Mouse (Mus musculus) G1E (cell line): ENCODE data around the gene Dapp1. TPM values are rescaled to one million over a fixed set of nuclear protein-coding genes. Genes with fewer than 3 reads are reported as not detected.
A peak's percentile ranks its signal among the peaks of the same experiment; 100 is the strongest.

ENCODE experiments used
- ATAC-seq: 2 replicates; pipeline ENCODE4 v1.8.0; 2016; ENCODE audit warnings: mild to moderate bottlenecking; ENCODE audit not compliant: insufficient number of reproducible peaks, poor library complexity, low FRiP score, severe bottlenecking; ENCODE audit errors: extremely low read depth
- DNase-seq: peaks from one replicate; pipeline ENCODE4 v3.0.0; 2012; ENCODE audit warnings: low spot score
- H3K27me3 ChIP-seq: 2 replicates; pipeline ENCODE4 v1.6.1; 2012; ENCODE audit warnings: mild to moderate bottlenecking, low read length, inconsistent platforms; ENCODE audit not compliant: insufficient read depth
- H3K36me3 ChIP-seq: replicated peaks from 2 replicates; pipeline ENCODE3; 2012; ENCODE audit warnings: mild to moderate bottlenecking, inconsistent platforms
- H3K4me1 ChIP-seq: 2 replicates; pipeline ENCODE4 v1.6.1; 2012; ENCODE audit warnings: low read depth, low read length, inconsistent platforms, mixed read lengths; ENCODE audit not compliant: insufficient read depth
- H3K4me3 ChIP-seq: 2 replicates; pipeline ENCODE4 v1.5.1; 2012; ENCODE audit warnings: low read depth, mild to moderate bottlenecking, inconsistent platforms, low read length, moderate library complexity, mixed read lengths
- H3K9me3 ChIP-seq: replicated peaks from 2 replicates; pipeline ENCODE4 v1.6.1; 2012; ENCODE audit warnings: inconsistent platforms
- CTCF ChIP-seq: IDR thresholded peaks from 2 replicates; pipeline ENCODE4 v1.5.1; 2012; ENCODE audit warnings: low read depth, low read length, inconsistent platforms, mixed read lengths
- GATA1 ChIP-seq: IDR thresholded peaks from 2 replicates; pipeline ENCODE4 v1.6.1; 2012; ENCODE audit warnings: borderline replicate concordance, low read length, inconsistent platforms, mixed read lengths
- GATA2 ChIP-seq: IDR thresholded peaks from 2 replicates; pipeline ENCODE4 v1.6.1; 2012; ENCODE audit warnings: low read depth, low read length, inconsistent platforms, borderline replicate concordance
- POLR2AphosphoS5 ChIP-seq: IDR thresholded peaks from 2 replicates; pipeline ENCODE4 v1.6.1; 2012; ENCODE audit warnings: low read depth, low read length, inconsistent platforms; ENCODE audit not compliant: insufficient replicate concordance
- TAL1 ChIP-seq: conservative IDR thresholded peaks from 2 replicates; pipeline ENCODE4 v1.6.1; 2012; ENCODE audit warnings: low read depth, low read length, inconsistent platforms, mixed read lengths
- polyA plus RNA-seq: library from polyadenylated mRNA; stranded (reverse); fragments of >175 nt; gene quantifications from 2 replicates; pipeline ENCODE4 v1.2.3, GENCODE M21; 2012
- total RNA-seq, 2 experiments: library from RNA; stranded (forward) in 1 of 2; stranded (reverse) in 1 of 2; fragments of 200-1000 nt in 1 of 2; fragments of >200 nt in 1 of 2; fragmentation: Nextera tagmentation in 1 of 2; gene quantifications; 2 replicates each; pipeline ENCODE4 v1.2.3; 2014 to 2017

The Dapp1 gene
- total RNA-seq (2014; fragmentation: Nextera tagmentation), result 288 and 301 TPM in 2 replicates
- 438 and 441 TPM in 2 replicates for total RNA-seq (2017)
- 14.3 and 37.2 TPM in 2 replicates for polyA plus RNA-seq

DNA sequence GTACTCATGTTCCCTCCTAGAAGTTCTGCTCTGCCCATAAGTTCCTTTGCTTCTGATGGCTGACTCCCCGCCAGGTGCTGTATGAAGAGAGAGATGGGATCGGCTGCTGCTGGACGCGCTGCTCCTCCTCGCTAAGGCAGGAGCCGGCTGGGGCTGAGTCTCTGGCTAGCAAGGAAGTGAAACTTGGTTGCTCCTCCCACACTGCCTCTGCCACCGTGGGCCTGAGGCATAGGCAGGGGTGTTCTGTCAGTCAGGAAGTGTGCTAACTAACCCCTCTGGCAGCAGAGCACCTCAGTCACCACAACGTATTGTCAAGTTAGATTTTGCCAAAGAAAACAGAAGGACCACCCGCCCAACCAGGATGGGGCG, at the start of gene Dapp1:
TSS of gene Dapp1 (minus strand) at position 164 of the 369 bp plus-strand sequence.
- Histone ChIP-seq H3K9me3 (no peaks in the 10 kb centered on the region), H3K4me1 (peaks cover 49% of the 10 kb centered on the region), H3K36me3 (peaks cover 31% of the 10 kb centered on the region), H3K27me3 (no peaks in the 10 kb centered on the region), H3K4me3 (peak within 1 kb of the TSS; percentile 76)
- TF ChIP-seq TAL1 (no peak), GATA2 (no peak), POLR2AphosphoS5 (no peak), CTCF (no peak), GATA1 (no peak)
- DNase-seq (peak; percentile 88), ATAC-seq (peak; percentile 88)

DNA sequence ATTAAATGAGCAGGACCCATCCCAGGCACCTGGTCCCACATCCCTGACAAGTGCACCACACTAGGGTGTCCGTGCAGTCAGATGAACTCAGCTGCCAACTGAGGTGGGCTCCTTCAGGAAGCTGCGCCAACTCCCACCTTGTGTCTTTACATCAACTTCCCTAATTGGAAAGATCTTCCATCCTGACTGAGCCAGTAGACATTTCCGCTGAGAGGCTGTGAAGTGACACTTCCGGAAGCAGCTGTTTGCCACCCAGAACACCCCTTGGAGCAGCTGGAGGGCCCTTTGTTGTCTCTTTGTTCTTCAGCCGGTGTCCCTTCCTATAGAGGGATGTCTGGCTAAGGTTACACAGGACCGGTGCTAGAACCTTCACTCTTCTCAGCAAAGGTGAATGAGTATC, 49.2 kb upstream of the Dapp1 start:
- Histone ChIP-seq H3K4me3 (no peak overlapping the region), H3K27me3 (peaks cover 7% of the 10 kb centered on the region), H3K36me3 (no peaks in the 10 kb centered on the region), H3K9me3 (no peaks in the 10 kb centered on the region), H3K4me1 (peaks cover 13% of the 10 kb centered on the region)
- TF ChIP-seq TAL1, result no peak
- DNase-seq, result no peak
- no peak for ATAC-seq

DNA sequence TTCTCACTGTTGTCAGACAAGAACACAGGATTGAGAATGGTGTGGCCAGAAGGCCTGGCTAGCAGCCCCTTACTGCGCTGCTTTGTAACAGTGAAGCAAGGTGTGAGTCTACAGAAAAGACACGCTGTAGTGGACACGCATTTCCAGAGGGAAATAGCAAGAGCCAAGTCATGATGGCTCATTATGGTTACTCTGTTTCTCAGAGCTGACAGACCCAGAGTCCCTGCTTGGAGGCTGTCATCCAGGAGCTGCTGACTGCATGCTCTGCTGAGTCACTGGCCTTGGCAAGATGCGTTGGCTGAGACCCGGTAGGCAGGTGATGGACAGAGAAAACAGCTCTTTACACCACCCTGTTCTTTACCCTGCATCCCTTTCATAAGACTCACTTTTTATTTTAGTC, 48.0 kb upstream of the Dapp1 start:
- peak; percentile 8 for DNase-seq
- Histone ChIP-seq H3K9me3 (no peaks in the 10 kb centered on the region), H3K4me3 (no peak overlapping the region), H3K27me3 (peaks cover 7% of the 10 kb centered on the region), H3K36me3 (no peaks in the 10 kb centered on the region), H3K4me1 (peaks cover 13% of the 10 kb centered on the region)
- ATAC-seq, result peak; percentile 63; the same call in 1 of the 2 replicates
- TF ChIP-seq GATA1, result no peak
- no peak for TF ChIP-seq TAL1
- no peak for TF ChIP-seq POLR2AphosphoS5
- TF ChIP-seq CTCF, result no peak
- TF ChIP-seq GATA2, result no peak

DNA sequence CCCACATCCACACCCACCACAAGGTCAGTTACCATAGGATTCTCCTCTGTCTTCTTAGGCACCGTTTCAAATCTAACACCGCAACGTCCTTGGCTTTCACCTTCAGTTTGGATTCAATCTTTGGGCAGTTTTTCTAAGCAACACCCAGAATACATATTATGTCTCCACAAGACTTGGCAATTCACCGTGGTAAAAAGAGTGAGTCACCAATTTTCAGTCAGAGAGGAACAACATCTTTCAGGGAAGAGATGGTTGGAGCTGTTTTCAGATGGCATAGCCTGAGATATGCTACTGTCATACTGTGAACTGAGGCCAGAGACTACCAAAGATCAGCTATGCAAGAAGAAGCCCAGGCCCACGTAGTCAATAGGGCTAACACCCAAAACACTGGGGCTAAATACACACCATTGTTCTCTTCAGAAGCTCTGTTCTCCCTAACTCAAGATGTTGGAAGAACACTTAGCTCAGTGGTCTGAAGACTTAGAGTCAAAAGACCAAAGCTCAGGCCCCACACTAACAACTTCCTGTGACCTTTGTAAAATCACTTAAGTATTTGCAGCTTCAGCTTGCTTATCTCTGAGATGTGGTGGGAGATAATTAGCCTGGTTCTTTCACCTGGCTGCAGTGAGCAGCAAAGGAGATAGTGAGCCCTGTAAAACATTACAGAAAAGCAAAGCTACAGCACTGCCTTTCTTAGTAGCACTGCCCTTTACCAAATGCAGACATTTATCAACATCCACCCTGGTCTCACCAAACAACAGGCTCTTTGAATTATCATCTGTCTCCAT, 46.4 kb upstream of the Dapp1 start:
- peaks cover 7% of the 10 kb centered on the region for H3K27me3 ChIP-seq
- H3K36me3 ChIP-seq, result no peaks in the 10 kb centered on the region
- ATAC-seq (no peak), DNase-seq (no peak)
- TF ChIP-seq TAL1 (no peak), CTCF (no peak), GATA2 (no peak), POLR2AphosphoS5 (no peak), GATA1 (no peak)
- no peak overlapping the region for H3K4me3 ChIP-seq
- peaks cover 19% of the 10 kb centered on the region for H3K4me1 ChIP-seq
- no peaks in the 10 kb centered on the region for H3K9me3 ChIP-seq

DNA sequence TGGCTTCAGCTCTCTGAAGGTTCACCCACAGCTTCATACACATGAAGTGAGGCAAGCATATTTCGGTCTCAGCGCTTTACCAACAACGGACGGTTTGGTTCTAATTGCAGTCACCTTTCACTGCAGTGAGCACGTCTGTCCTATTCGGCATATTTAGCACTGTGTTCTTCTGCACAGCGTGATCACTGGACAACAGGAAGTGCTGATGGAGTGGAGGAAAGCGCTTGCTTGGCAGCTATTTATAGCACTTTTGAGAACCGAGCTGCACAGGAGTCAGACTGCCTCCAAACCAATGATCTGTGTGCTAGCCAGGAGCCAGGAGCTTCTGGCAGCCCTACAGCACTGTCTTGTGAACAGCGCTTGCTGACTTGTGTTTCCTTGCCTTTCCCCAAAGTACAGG, 44.9 kb upstream of the Dapp1 start:
- DNase-seq (no peak), ATAC-seq (no peak)
- TF ChIP-seq POLR2AphosphoS5 (no peak), GATA1 (no peak), TAL1 (no peak), GATA2 (no peak), CTCF (no peak)
- Histone ChIP-seq H3K36me3 (no peaks in the 10 kb centered on the region), H3K27me3 (peaks cover 7% of the 10 kb centered on the region; the same call in 1 of the 2 replicates), H3K9me3 (no peaks in the 10 kb centered on the region), H3K4me1 (peaks cover 30% of the 10 kb centered on the region), H3K4me3 (no peak overlapping the region)

DNA sequence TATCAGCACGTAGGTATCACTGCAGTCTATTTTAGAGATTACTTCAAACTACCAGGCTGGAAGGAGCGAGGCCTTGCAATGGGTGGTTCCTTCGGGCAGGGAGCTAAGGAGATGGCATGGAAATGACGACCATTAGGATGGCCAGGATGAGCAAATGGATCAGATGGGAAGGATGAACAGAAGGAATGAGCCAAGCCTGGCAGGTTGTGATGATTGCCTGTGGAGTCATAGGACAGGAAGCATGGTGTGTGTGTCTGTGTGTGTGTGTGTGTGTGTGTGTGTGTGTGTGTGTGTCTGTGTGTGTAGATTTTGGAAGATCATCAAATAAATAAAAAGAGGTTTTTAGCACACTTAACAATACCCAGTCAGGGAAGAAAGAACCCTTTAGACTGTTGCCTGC, 41.3 kb upstream of the Dapp1 start:
- Histone ChIP-seq H3K27me3 (no peaks in the 10 kb centered on the region), H3K4me1 (peaks cover 25% of the 10 kb centered on the region), H3K9me3 (peaks cover 8% of the 10 kb centered on the region), H3K4me3 (no peak overlapping the region), H3K36me3 (no peaks in the 10 kb centered on the region)
- no peak for ATAC-seq
- no peak for DNase-seq
- TF ChIP-seq CTCF, result no peak
- TF ChIP-seq POLR2AphosphoS5, result no peak
- no peak for TF ChIP-seq TAL1
- no peak for TF ChIP-seq GATA1
- no peak for TF ChIP-seq GATA2
